ENCODE assay signal across 30 mouse cellular contexts in the genomic region with DNA sequence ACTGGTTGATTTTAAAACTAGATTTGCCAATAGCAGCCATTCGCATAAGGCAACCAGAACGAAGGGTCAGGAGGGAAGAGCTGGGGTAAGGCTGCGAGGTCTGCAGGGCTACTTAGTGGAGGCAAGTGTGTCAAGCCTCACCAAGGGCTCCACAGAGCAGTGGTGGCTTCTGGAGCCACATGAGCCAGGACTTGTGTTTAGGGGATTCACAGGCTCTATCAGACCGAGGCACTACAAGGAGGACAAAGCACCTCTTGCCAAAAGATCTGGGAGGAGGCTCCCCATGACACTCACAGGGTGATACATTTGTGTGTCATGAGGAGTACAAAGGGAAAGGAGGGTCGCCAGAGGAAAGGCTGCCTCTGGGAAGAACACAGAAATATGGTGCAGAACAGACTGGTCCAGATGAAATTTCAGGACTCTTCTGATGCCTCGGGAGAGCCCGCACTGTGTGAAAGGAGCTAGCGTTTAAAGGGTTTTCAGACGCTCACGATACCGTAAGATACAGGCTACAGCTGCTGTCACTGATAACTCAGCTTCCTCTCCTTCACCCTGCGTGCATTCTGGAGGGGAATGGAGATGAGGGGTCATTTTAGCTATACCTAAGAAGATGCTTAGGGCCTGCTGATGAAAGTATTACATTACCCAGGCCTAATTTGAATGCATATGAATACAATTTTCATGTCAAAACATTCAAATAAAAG. TPM values are rescaled to one million over a fixed set of nuclear protein-coding genes. Genes with fewer than 3 reads are reported as not detected.
A peak's percentile ranks its signal among the peaks of the same experiment; 100 is the strongest.
DNase-seq lines count a peak whose midpoint lies in the region; ATAC-seq and TF ChIP-seq lines count a peak whose summit lies in the region.
"Had no signal": no experiment of that assay in that cellular context is flagged by ENCODE, and none has a peak within 500 bp of the region (broad histone marks: within the 10 kb centered on the region; RNA-seq: fewer than 3 reads in every experiment).

No protein-coding gene starts in this region.

- peak overlapping the region; percentile 44 for H3K4me2 ChIP-seq in liver, embryonic 14.5 days (ENCODE audit: low read depth)
- no peak overlapping the region for H3K4me2 ChIP-seq in intestine, postnatal 0 days (replicated peaks; ENCODE audit: low read depth)
- H3K4me2 ChIP-seq: embryonic facial prominence, embryonic 13.5 days; heart, embryonic 11.5 days; hindbrain, embryonic 14.5 days; lung, embryonic 15.5 days had no signal

- peaks cover 0 to 8% of the 10 kb centered on the region in 2 experiments; a peak in 3 of 4 replicates for H3K4me1 ChIP-seq in liver, embryonic 14.5 days (replicated peaks; ENCODE audit: control insufficient read depth in 2 of 2, insufficient read depth in 2 of 2, low read length in 1 of 2)
- H3K4me1 ChIP-seq in intestine, postnatal 0 days (replicated peaks; ENCODE audit: control insufficient read depth, insufficient read depth, low read length): no peaks in the 10 kb centered on the region
- H3K4me1 ChIP-seq: embryonic facial prominence, embryonic 13.5 days; lung, embryonic 15.5 days had no signal

- H3K27me3 ChIP-seq in liver, embryonic 14.5 days (ENCODE audit: control insufficient read depth, insufficient read depth, low read length): no peaks in the 10 kb centered on the region
- no peaks in the 10 kb centered on the region for H3K27me3 ChIP-seq in intestine, postnatal 0 days (replicated peaks; ENCODE audit: control insufficient read depth, insufficient read depth, low read length)
- H3K27me3 ChIP-seq: embryonic facial prominence, embryonic 13.5 days; lung, embryonic 15.5 days had no signal

- H3K9ac ChIP-seq in liver, embryonic 14.5 days (replicated peaks): no peak overlapping the region
- H3K9ac ChIP-seq in intestine, postnatal 0 days (ENCODE audit: low read depth, low read length): no peak overlapping the region
- H3K9ac ChIP-seq: embryonic facial prominence, embryonic 13.5 days; hindbrain, embryonic 14.5 days; lung, embryonic 15.5 days had no signal

- DNase-seq in MEL-GATA-1-ER (ENCODE audit: extremely low read depth, low read depth): peak; percentile 72
- DNase-seq in liver, embryonic 14.5 days (ENCODE audit: low read depth in 3 of 3, low spot score in 3 of 3): peak in 1 of 3 experiments; percentile 31
- DNase-seq in frontal cortex, postnatal 14 days (ENCODE audit: low spot score in 2 of 2): no peak
- no peak for DNase-seq in kidney, adult 8-10 months
- DNase-seq: adrenal gland, postnatal 25 days; B cell, adult 2 months; cerebellum, adult 11-12 months; cerebellum, adult 9-11 months; gastrocnemius, postnatal 25 days; heart, adult 11 months; heart, postnatal 36 days; kidney, adult 11 months; kidney, postnatal 4 days; layer of hippocampus, postnatal 36 days; left cerebral cortex, postnatal 4 days; lung, postnatal 36 days; midbrain, embryonic 14.5 days; spleen, adult 18-20 months; thymus, adult 2 months; thymus, postnatal 4 days had no signal

- WGBS in liver, embryonic 14.5 days (ENCODE audit: insufficient replicate concordance): 35% methylated on average over 12 of the region's 12 CpGs
- WGBS in intestine, postnatal 0 days: 89% methylated on average over 12 of the region's 12 CpGs

- H3K27ac ChIP-seq in liver, embryonic 14.5 days: no peak overlapping the region
- no peak overlapping the region for H3K27ac ChIP-seq in intestine, postnatal 0 days (ENCODE audit: low read depth, low read length)
- H3K27ac ChIP-seq: embryonic facial prominence, embryonic 13.5 days; hindbrain, embryonic 14.5 days; lung, embryonic 15.5 days had no signal

- no peak for TF ChIP-seq CTCF in liver, embryonic 14.5 days (IDR thresholded peaks at IDR 0.05; ENCODE audit: low read depth)
- no peak for TF ChIP-seq CTCF in intestine, postnatal 0 days (IDR thresholded peaks at IDR 0.05; ENCODE audit: low read depth)

- ATAC-seq in erythroid progenitor cell, adult 5-6 weeks (replicated peaks; ENCODE audit: low FRiP score, poor library complexity, severe bottlenecking): peak; percentile 74
- ATAC-seq in liver, embryonic 14.5 days (ENCODE audit: insufficient read depth): peak; percentile 82
- peak; percentile 71 for ATAC-seq in megakaryocyte progenitor cell, adult 5-6 weeks (replicated peaks; ENCODE audit: poor library complexity)
- no peak for ATAC-seq in intestine, postnatal 0 days
- ATAC-seq: forebrain, embryonic 14.5 days had no signal

- peak; percentile 43 for TF ChIP-seq EP300 in liver, embryonic 14.5 days (IDR thresholded peaks at IDR 0.05; ENCODE audit: low read depth)

- H3K4me3 ChIP-seq in liver, embryonic 14.5 days (ENCODE audit: insufficient read depth in 1 of 2, low read depth in 2 of 2, low read length in 2 of 2): no peak overlapping the region
- no peak overlapping the region for H3K4me3 ChIP-seq in intestine, postnatal 0 days (ENCODE audit: low read depth, low read length)
- H3K4me3 ChIP-seq: embryonic facial prominence, embryonic 13.5 days; erythroblast, embryonic 14.5 days; lung, embryonic 15.5 days had no signal

- no peaks in the 10 kb centered on the region for H3K9me3 ChIP-seq in liver, embryonic 14.5 days (ENCODE audit: control insufficient read depth, low read length)
- no peaks in the 10 kb centered on the region for H3K9me3 ChIP-seq in intestine, postnatal 0 days (ENCODE audit: control insufficient read depth)
- H3K9me3 ChIP-seq: embryonic facial prominence, embryonic 13.5 days; lung, embryonic 15.5 days had no signal

- H3K36me3 ChIP-seq in liver, embryonic 14.5 days (replicated peaks; ENCODE audit: control insufficient read depth, insufficient read depth, low read depth): no peaks in the 10 kb centered on the region
- H3K36me3 ChIP-seq in intestine, postnatal 0 days (ENCODE audit: control insufficient read depth, insufficient read depth): no peaks in the 10 kb centered on the region; the same call in 1 of the 2 replicates

RNA-seq across cellular contexts. Expression of a gene that starts 19.1 kb away (rescaled TPM):
- total RNA-seq in erythroid progenitor cell, adult 5-6 weeks (2015; ENCODE audit: low replicate concordance): 12.6 and 15.9 TPM in 2 replicates
- total RNA-seq in erythroid progenitor cell, adult 5-6 weeks (2017; ENCODE audit: low replicate concordance): 13.5 and 18.2 TPM in 2 replicates
- 4.8 and 6.1 TPM in 2 replicates for polyA plus RNA-seq in liver, embryonic 14.5 days (2012; rRNA removed)
- polyA plus RNA-seq in liver, embryonic 14.5 days (2014; fragmentation: Nextera tagmentation; extraction: Ambion mirVana): 10.9 and 12.5 TPM in 2 replicates
- total RNA-seq in megakaryocyte progenitor cell, adult 5-6 weeks (2015): 67.8 and 72.9 TPM in 2 replicates
- total RNA-seq in megakaryocyte progenitor cell, adult 5-6 weeks (2017): 60.8 and 75.2 TPM in 2 replicates
- 25.3 and 27.0 TPM in 2 replicates for polyA plus RNA-seq in intestine, postnatal 0 days (2015; fragmentation: Nextera tagmentation; extraction: Ambion mirVana)

RNA-seq across cellular contexts. Expression of a gene that starts 58.5 kb away (rescaled TPM):
- total RNA-seq in erythroid progenitor cell, adult 5-6 weeks (2015; ENCODE audit: low replicate concordance): not detected in 2 replicates
- total RNA-seq in erythroid progenitor cell, adult 5-6 weeks (2017; ENCODE audit: low replicate concordance): 0.13 TPM in 1 of 2 replicates, not detected in the other
- polyA plus RNA-seq in liver, embryonic 14.5 days (2012; rRNA removed): 0.23 and 0.34 TPM in 2 replicates
- 0.47 and 0.48 TPM in 2 replicates for polyA plus RNA-seq in liver, embryonic 14.5 days (2014; fragmentation: Nextera tagmentation; extraction: Ambion mirVana)
- 0.49 TPM in 1 of 2 replicates, not detected in the other for total RNA-seq in megakaryocyte progenitor cell, adult 5-6 weeks (2015)
- 0.10 TPM in 1 of 2 replicates, not detected in the other for total RNA-seq in megakaryocyte progenitor cell, adult 5-6 weeks (2017)
- 1.5 and 1.6 TPM in 2 replicates for polyA plus RNA-seq in intestine, postnatal 0 days (2015; fragmentation: Nextera tagmentation; extraction: Ambion mirVana)
- total RNA-seq: neutrophil, adult 5-6 weeks had no signal
- polyA plus RNA-seq: erythroblast, embryonic 14.5 days had no signal
